Mouse (Mus musculus) embryonic facial prominence, embryonic 15.5 days (tissue): ENCODE results near the gene Cfap74. TPM values are rescaled to one million over a fixed set of nuclear protein-coding genes. Genes with fewer than 3 reads are reported as not detected.

ENCODE experiments used
- ATAC-seq: fragments of 200-750 bp; cut with Nextera tagmentation; 2 replicates; pipeline ENCODE4 v1.8.0; 2017; ENCODE audit warnings: low read depth, moderate TSS enrichment; ENCODE audit not compliant: insufficient number of reproducible peaks, low FRiP score, low TSS enrichment
- H3K27ac ChIP-seq: fragments of 300-500 bp; sonication (generic); replicated peaks from 2 replicates; pipeline ENCODE4 v1.5.1; 2015; ENCODE audit warnings: mild to moderate bottlenecking, inconsistent platforms
- H3K27me3 ChIP-seq: fragments of 300-500 bp; sonication (generic); 2 replicates; pipeline ENCODE4 v1.6.1; 2015; ENCODE audit warnings: inconsistent platforms
- H3K36me3 ChIP-seq: fragments of 300-500 bp; sonication (generic); 2 replicates; pipeline ENCODE4 v1.6.1; 2015; ENCODE audit warnings: mild to moderate bottlenecking, inconsistent platforms
- H3K4me1 ChIP-seq: fragments of 300-500 bp; sonication (generic); 2 replicates; pipeline ENCODE4 v1.6.1; 2015; ENCODE audit warnings: inconsistent platforms
- H3K4me2 ChIP-seq: fragments of 300-500 bp; sonication (generic); replicated peaks from 2 replicates; pipeline ENCODE4 v1.6.1; 2015; ENCODE audit warnings: mild to moderate bottlenecking, inconsistent platforms
- H3K4me3 ChIP-seq: fragments of 300-500 bp; sonication (generic); replicated peaks from 2 replicates; pipeline ENCODE4 v1.5.1; 2015; ENCODE audit warnings: mild to moderate bottlenecking, inconsistent platforms
- H3K9ac ChIP-seq: fragments of 300-500 bp; sonication (generic); 2 replicates; pipeline ENCODE4 v1.6.1; 2015; ENCODE audit warnings: inconsistent platforms
- H3K9me3 ChIP-seq: fragments of 300-500 bp; sonication (generic); replicated peaks from 2 replicates; pipeline ENCODE4 v1.6.1; 2016; ENCODE audit warnings: inconsistent platforms
- WGBS: fragments of 180-500 bp; shearing (Covaris S2); methylation state at CpG from one replicate; pipeline ENCODE4 v1.1.7; 2015; 5-methylcytosine and 5-hydroxymethylcytosine counted together
- polyA plus RNA-seq: library from polyadenylated mRNA; unstranded; fragments of >200 nt; fragmentation: Nextera tagmentation; extraction: Ambion mirVana; gene quantifications from 2 replicates; pipeline ENCODE4 v1.2.1, GENCODE M21; 2015

Cfap74 gene
- polyA plus RNA-seq, 1 experiment from 2014 or later, result 4.9 TPM

GRCm38 (mm10) chr4:155501126-155501525, 92.1 kb downstream of the Cfap74 start:
- no peak for ATAC-seq
- no peak overlapping the region for H3K4me2 ChIP-seq
- H3K27ac ChIP-seq, result no peak overlapping the region
- H3K4me1 ChIP-seq, result peaks cover 13% of the 10 kb centered on the region; the same call in 1 of the 2 replicates
- no peaks in the 10 kb centered on the region for H3K9me3 ChIP-seq
- H3K36me3 ChIP-seq, result no peaks in the 10 kb centered on the region
- H3K9ac ChIP-seq, result no peak overlapping the region
- WGBS, result 85% methylated on average over 2 of the region's 2 CpGs
- H3K4me3 ChIP-seq, result no peak overlapping the region
- no peaks in the 10 kb centered on the region for H3K27me3 ChIP-seq

- H3K27ac ChIP-seq, result no peak overlapping the region
- no peak overlapping the region for H3K9ac ChIP-seq
- H3K4me1 ChIP-seq, result peaks cover 13% of the 10 kb centered on the region; the same call in 1 of the 2 replicates
- H3K4me2 ChIP-seq, result no peak overlapping the region
- H3K9me3 ChIP-seq, result no peaks in the 10 kb centered on the region
- no peaks in the 10 kb centered on the region for H3K36me3 ChIP-seq
- WGBS, result 69% methylated on average over 8 of the region's 8 CpGs
- no peaks in the 10 kb centered on the region for H3K27me3 ChIP-seq
- H3K4me3 ChIP-seq, result no peak overlapping the region
- ATAC-seq, result no peak
Observed at GRCm38 (mm10) chr4:155505067-155505466, 96.1 kb downstream of the Cfap74 start.

GRCm38 (mm10) chr4:155505671-155506295, 96.8 kb downstream of the Cfap74 start:
- H3K36me3 ChIP-seq, result no peaks in the 10 kb centered on the region
- no peaks in the 10 kb centered on the region for H3K9me3 ChIP-seq
- ATAC-seq, result no peak
- no peak overlapping the region for H3K27ac ChIP-seq
- H3K4me1 ChIP-seq, result peaks cover 14% of the 10 kb centered on the region
- no peak overlapping the region for H3K4me3 ChIP-seq
- no peaks in the 10 kb centered on the region for H3K27me3 ChIP-seq
- 84% methylated on average over 5 of the region's 5 CpGs for WGBS
- H3K4me2 ChIP-seq, result no peak overlapping the region
- no peak overlapping the region for H3K9ac ChIP-seq

DNA sequence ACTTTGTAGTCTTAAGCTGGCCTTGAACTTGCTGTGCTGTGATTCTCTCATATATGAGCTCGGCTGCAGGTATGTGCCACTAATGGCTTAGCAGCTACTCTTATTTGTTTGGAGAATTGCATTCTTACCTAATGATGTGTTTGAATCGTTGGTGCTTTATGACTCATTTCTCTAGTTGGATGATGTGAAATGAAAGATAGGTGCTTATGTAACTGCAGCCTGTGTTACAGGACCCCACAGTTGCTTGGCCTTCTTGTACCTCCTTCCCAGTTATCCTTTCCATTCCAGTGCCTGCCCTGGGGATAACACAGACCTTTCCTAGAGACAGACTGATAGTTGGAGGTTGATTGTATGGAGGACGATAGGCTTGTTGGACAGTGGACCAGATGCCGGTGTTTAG, 99.6 kb downstream of the Cfap74 start:
- Histone ChIP-seq H3K27me3 (no peaks in the 10 kb centered on the region), H3K27ac (no peak overlapping the region), H3K9ac (no peak overlapping the region), H3K9me3 (no peaks in the 10 kb centered on the region), H3K4me3 (no peak overlapping the region), H3K4me2 (no peak overlapping the region), H3K4me1 (peaks cover 19% of the 10 kb centered on the region), H3K36me3 (no peaks in the 10 kb centered on the region)
- ATAC-seq, result no peak
- WGBS, result 81% methylated on average over 4 of the region's 4 CpGs

DNA sequence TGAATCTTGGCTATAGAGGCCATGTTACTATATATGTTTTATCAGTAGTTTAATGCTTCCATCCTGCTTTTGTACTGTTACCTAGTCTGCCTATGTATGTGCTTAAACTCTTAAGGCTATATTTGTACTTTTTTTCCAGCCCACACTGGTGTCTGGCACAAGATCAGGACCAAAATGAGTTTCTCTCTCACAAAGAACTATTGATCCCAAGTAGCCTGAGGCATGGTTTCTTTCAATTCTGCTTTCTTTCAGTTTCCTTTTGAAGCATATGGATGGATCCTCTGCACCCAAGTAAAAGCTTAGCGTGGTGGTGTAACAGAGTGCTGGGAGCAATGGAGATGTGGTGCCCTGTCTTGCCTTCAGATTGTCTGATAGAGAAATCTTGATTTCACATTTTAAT, 102.0 kb downstream of the Cfap74 start:
- H3K4me3 ChIP-seq, result no peak overlapping the region
- H3K27ac ChIP-seq, result no peak overlapping the region
- ATAC-seq, result no peak
- H3K27me3 ChIP-seq, result no peaks in the 10 kb centered on the region
- 30% methylated on average over 1 of the region's 1 CpGs for WGBS
- no peak overlapping the region for H3K9ac ChIP-seq
- 0 out of 2 replicates have a peak, but pooled peaks cover 2% of the 10 kb centered on the region for H3K36me3 ChIP-seq
- no peak overlapping the region for H3K4me2 ChIP-seq
- no peaks in the 10 kb centered on the region for H3K9me3 ChIP-seq
- H3K4me1 ChIP-seq, result peaks cover 6% of the 10 kb centered on the region

- H3K27ac ChIP-seq, result no peak overlapping the region
- no peak overlapping the region for H3K4me3 ChIP-seq
- H3K9me3 ChIP-seq, result no peaks in the 10 kb centered on the region
- no peak overlapping the region for H3K9ac ChIP-seq
- H3K4me1 ChIP-seq, result peaks cover 6% of the 10 kb centered on the region; the same call in 1 of the 2 replicates
- H3K27me3 ChIP-seq, result no peaks in the 10 kb centered on the region
- no peak for ATAC-seq
- peaks cover 8% of the 10 kb centered on the region; the same call in 1 of the 2 replicates for H3K36me3 ChIP-seq
- no peak overlapping the region for H3K4me2 ChIP-seq
- 83% methylated on average over 2 of the region's 2 CpGs for WGBS
Observed at GRCm38 (mm10) chr4:155514810-155515209, 105.8 kb downstream of the Cfap74 start.

Other genes starting within 250 kb of the Cfap74 start
- gene Ski, start 186.6 kb upstream of the Cfap74 start, polyA plus RNA-seq, result 24.4 and 26.3 TPM in 2 replicates
- 74.9 and 75.0 TPM in 2 replicates for gene Faap20, start 159.4 kb upstream of the Cfap74 start, polyA plus RNA-seq
- 12.4 and 12.7 TPM in 2 replicates for gene Prkcz, start 47.8 kb upstream of the Cfap74 start, polyA plus RNA-seq
- gene Gabrd, start 11.1 kb upstream of the Cfap74 start, polyA plus RNA-seq, result 0.11 TPM in 1 of 2 replicates, not detected in the other
- gene Tmem52, start 59.9 kb downstream of the Cfap74 start, polyA plus RNA-seq, result 1.2 and 1.3 TPM in 2 replicates
- gene Gnb1, start 82.2 kb downstream of the Cfap74 start, polyA plus RNA-seq, result 445 and 456 TPM in 2 replicates
- 83.0 and 88.5 TPM in 2 replicates for gene Nadk, start 153.2 kb downstream of the Cfap74 start, polyA plus RNA-seq
- gene Slc35e2, start 192.2 kb downstream of the Cfap74 start, polyA plus RNA-seq, result 7.7 and 9.3 TPM in 2 replicates
- 62.1 and 65.6 TPM in 2 replicates for gene Cdk11b, start 215.7 kb downstream of the Cfap74 start, polyA plus RNA-seq
- gene Gm10563, start 236.2 kb downstream of the Cfap74 start, polyA plus RNA-seq, result not detected in 2 replicates
- gene Mmp23, start 244.2 kb downstream of the Cfap74 start, polyA plus RNA-seq, result 38.5 and 39.0 TPM in 2 replicates